Mouse (Mus musculus) urinary bladder, adult 2 months (tissue): Measurements from ENCODE around the gene Padi4. TPM values are rescaled to one million over a fixed set of nuclear protein-coding genes. Genes with fewer than 3 reads are reported as not detected.

Experiments used
- DNase-seq: peaks from one replicate; pipeline ENCODE4 v3.0.0; 2022; ENCODE audit warnings: low spot score
- polyA plus RNA-seq: library from polyadenylated mRNA; depleted of rRNA; stranded (reverse); fragments of >200 nt; gene quantifications from 2 replicates; pipeline ENCODE4 v1.2.3, GENCODE M21; 2012; rRNA removed

Gene Padi4
- polyA plus RNA-seq, 1 experiment: 15.9 TPM

DNA sequence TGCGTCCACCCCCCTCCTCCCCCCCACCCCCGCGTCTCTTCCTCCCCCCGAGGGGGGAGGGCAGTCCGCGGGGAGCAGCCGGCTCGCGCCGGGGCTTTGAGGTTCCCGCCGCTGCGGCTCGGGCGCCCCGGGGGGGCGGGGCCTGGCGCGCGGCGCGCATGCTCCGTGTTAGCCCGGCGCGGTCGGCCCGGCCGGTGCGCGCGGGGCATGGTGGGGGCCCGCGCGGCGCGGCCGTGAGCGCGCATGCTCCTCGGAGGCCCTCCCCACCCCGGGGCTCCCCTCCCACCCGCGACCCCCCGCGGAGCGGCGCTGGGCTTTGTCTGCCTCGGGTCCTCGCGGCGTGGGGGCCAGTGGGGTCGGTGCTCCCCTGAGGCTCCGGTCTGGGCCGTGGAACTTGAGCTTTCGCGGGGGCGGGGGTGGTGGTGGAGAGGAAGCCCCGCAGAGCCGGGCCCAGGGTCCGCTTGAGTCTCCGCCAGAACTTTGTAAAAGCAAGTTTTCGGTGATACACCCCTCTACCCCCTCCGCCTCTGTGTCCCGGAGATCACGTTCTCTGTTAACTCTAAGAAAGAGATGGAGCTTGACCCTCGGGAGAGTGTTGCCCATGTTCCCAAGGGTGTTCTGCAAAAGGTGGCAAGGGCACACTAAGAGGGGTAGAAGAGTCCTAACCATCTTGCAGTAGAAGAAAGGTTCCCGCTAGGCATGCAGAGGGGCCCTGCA lies 71.3 kb downstream of the Padi4 start:
- peak; percentile 82 for DNase-seq

DNA sequence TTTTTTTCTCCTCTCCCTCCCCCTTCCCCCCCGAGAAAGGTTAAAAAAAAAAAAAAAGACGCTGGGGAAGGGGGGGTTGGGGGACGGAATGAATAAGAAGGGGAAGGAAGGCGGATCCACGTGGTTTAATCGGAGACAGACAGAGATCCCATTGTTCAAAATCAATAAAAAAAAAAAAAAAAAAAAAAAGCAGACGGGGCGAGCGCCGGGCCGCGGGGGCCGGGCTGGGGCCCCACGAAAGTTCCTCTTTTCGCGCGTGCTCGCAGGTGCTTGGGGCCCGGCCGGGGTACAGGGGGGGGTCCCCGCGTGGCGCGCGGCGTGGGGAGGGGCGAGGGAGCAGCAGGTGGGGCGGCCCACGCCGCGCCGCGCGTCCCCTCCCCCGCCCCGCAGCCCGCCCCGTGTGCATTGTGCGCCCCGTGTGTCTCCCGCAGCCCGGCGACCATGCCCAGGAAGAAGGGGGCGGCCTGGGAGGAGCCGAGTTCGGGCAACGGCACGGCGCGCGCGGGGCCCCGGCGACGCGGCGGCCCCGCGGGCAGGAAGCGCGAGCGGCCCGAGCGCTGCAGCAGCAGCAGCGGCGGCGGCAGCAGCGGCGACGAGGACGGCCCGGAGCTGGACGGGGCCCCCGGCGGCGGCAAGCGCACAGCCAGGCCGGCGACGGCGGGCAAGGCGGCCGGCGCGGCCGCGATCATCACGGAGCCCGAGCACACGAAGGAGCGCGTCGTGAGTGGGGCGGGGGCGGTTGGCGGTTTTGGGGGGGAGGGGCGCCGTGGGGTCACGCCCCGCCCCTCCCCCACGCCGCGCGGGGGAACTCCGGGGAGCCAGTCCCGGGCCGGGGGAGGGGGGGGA lies 72.1 kb downstream of the Padi4 start:
- DNase-seq: peak; percentile 41

DNA sequence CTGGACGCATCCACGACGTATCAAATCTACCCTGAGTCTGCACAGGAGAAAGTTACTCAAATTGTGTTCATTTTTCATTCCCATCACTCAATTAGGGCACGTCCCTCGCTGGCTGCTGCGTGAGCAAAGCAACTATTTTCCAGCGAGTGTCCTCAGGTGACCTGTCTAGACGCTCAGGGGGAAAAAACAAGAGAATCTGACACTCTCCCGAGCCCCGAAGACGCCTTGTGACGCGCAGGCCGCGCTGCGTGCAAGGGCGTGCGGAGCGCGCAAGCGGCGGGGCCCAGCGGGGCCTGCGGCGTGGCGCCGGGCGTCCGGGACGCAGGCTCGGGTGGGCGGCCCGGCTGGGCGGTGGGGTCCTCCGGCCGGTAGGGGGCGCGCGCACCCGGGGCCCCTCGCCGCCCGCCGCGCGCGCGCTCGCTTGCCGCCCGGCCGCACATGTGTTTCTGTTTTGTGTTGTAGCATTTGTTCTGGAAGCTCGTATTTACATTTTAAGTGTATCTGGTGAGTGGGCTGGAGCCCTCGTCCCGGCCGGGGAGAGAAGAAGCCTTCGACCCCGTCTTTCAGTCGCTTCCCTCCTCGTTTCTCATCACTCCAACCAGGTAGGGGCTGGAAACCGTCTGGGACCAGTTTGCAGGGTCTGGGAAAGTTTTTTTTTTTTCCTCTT lies 72.9 kb downstream of the Padi4 start:
- peak; percentile 75 for DNase-seq

DNA sequence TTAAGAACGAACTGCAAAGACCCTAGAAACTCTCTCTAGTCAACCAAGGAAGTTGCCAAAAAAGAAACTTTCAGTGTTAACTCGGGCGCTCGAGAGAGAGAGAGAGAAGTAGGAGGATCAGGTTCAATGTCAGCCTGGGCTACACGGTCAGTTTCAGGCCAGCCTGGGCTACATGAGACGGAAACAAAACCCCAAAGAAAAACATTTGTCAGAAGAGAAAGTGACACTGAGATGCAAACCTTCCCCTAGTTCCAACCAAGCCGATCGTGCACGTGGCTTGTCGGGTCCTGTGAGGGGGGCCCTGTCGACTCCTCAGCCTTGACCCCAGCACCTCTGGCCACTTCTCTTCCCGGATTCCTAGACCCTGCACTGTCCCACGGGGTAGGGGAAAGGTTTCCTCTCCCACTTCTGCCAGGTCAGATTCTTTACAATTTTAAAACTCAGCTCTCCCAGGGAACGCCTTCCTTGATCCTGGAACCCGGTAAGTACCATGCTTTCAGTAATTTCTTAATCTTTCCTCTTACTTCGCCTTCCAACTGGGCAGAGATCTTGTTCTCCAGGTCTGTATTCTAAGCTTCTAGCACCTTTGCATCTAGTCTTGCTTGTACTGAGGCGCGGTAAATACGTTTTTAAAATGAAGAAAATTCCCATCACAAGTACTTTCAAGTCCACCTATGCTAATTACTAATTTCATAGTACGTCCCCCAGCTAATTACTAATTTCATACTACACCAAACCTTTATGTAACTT lies 73.6 kb downstream of the Padi4 start, which contains the start of gene Rcc2:
Rcc2 (plus strand) TSS at position 273 of the 750 bp plus-strand sequence.
- no peak for DNase-seq

DNA sequence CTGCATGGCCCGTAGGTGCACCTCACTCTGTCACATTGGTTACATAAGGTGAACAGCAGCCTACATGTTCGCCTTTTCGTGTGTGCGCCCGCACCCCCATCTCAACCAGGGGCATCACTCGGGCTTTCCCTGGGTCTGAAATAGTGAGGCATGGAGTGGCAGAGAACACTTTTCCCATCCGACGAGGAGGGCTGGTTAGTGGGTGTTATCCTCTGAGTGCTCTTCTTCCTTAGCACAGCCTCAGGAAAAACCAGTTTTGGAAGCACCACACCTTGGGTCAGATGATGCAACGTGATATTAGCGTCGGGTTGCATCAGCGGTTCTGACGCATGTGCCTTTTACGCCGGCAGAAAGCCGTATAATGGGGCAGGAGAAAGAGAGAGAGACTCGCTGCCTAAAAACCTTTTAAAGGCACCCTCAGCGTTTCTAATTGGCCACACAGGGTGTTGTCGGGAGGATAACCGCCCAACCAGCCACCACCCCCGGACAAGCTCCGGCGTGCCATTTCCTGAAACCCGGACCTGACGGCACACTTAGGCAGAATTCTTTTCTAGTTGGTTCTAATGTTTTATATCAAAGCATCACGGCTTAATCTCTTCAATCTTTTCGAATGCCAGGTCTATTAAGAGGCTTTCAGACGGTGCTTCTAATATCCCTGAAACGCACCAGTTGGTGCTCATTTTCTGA lies 74.5 kb downstream of the Padi4 start:
- DNase-seq: peak; percentile 58

Other genes with a start within 250 kb of the Padi4 start
- gene Arhgef10l, start 108.2 kb downstream of the Padi4 start, polyA plus RNA-seq: 30.0 and 30.8 TPM in 2 replicates
- gene Rcc2, start 73.7 kb downstream of the Padi4 start, polyA plus RNA-seq: 21.6 and 31.5 TPM in 2 replicates
- not detected in 2 replicates for gene Padi6, start 31.6 kb downstream of the Padi4 start, polyA plus RNA-seq
- 0.30 and 0.32 TPM in 2 replicates for gene Padi3, start 36.4 kb upstream of the Padi4 start, polyA plus RNA-seq
- 1.0 and 1.2 TPM in 2 replicates for gene Padi1, start 71.5 kb upstream of the Padi4 start, polyA plus RNA-seq
- gene Padi2, start 132.1 kb upstream of the Padi4 start, polyA plus RNA-seq: 1.7 and 1.8 TPM in 2 replicates
- gene Sdhb, start 187.0 kb upstream of the Padi4 start, polyA plus RNA-seq: 175 and 188 TPM in 2 replicates
- gene Atp13a2, start 212.6 kb upstream of the Padi4 start, polyA plus RNA-seq: 49.5 and 57.3 TPM in 2 replicates
- 37.6 and 37.9 TPM in 2 replicates for gene Mfap2, start 236.2 kb upstream of the Padi4 start, polyA plus RNA-seq